Mouse (Mus musculus) effector memory CD4-positive, alpha-beta T cell, adult 5 months (primary cell): ENCODE measurements around the gene Gm10382. TPM values are rescaled to one million over a fixed set of nuclear protein-coding genes. Genes with fewer than 3 reads are reported as not detected.

Experiments
- polyA plus RNA-seq: library from polyadenylated mRNA; unstranded; fragments of 100-300 nt; shearing (Covaris generic); gene quantifications from one replicate; pipeline ENCODE4 v1.2.1, GENCODE M21; 2017

Gene Gm10382
- polyA plus RNA-seq = 15.1 TPM

GRCm38 (mm10) chr5:125389131-125389578, at the start of gene Gm10382:
TSS of gene Gm10382 (plus strand) at chr5:125389322.

GRCm38 (mm10) chr5:125340547-125341262, 48.4 kb upstream of the Gm10382 start, which contains the start of gene Scarb1:
TSS of gene Scarb1 (minus strand) at chr5:125341094.

GRCm38 (mm10) chr5:125389579-125390441, 688 bp downstream of the Gm10382 start, which contains the start of gene Ubc:
TSS of gene Ubc (minus strand) at chr5:125390202.

GRCm38 (mm10) chr5:125433793-125434337, 44.7 kb downstream of the Gm10382 start, which contains the start of gene Dhx37:
TSS of gene Dhx37 (minus strand) at chr5:125434121.

Other genes with a start within 250 kb of the Gm10382 start
- 22.5 TPM for gene Ncor2, start 210.1 kb upstream of the Gm10382 start, polyA plus RNA-seq
- gene Scarb1, start 48.2 kb upstream of the Gm10382 start, polyA plus RNA-seq = 10.8 TPM
- gene Ubc, start 880 bp downstream of the Gm10382 start, polyA plus RNA-seq = 4,411 TPM
- gene Dhx37, start 44.8 kb downstream of the Gm10382 start, polyA plus RNA-seq = 9.6 TPM
- gene Bri3bp, start 52.2 kb downstream of the Gm10382 start, polyA plus RNA-seq = 25.5 TPM
- gene Aacs, start 86.5 kb downstream of the Gm10382 start, polyA plus RNA-seq = 35.0 TPM
- not detected for gene Tmem132b, start 142.5 kb downstream of the Gm10382 start, polyA plus RNA-seq